Mouse (Mus musculus) brain, embryonic 14.5 days (tissue): ENCODE data around the gene Atg7.

Experiments used
- CTCF ChIP-seq: fragments of 200-500 bp; IDR thresholded peaks from 2 replicates; pipeline ENCODE4 v1.5.1; 2012; ENCODE audit warnings: inconsistent platforms, mild to moderate bottlenecking, moderate library complexity, borderline replicate concordance; ENCODE audit not compliant: insufficient read depth, insufficient read length; ENCODE audit errors: extremely low read depth
- POLR2A ChIP-seq: fragments of 200-500 bp; IDR thresholded peaks from 2 replicates; pipeline ENCODE4 v1.6.1; 2012; ENCODE audit warnings: mild to moderate bottlenecking, inconsistent platforms, borderline replicate concordance; ENCODE audit not compliant: poor library complexity, insufficient read depth, insufficient read length, severe bottlenecking; ENCODE audit errors: extremely low read depth

DNA sequence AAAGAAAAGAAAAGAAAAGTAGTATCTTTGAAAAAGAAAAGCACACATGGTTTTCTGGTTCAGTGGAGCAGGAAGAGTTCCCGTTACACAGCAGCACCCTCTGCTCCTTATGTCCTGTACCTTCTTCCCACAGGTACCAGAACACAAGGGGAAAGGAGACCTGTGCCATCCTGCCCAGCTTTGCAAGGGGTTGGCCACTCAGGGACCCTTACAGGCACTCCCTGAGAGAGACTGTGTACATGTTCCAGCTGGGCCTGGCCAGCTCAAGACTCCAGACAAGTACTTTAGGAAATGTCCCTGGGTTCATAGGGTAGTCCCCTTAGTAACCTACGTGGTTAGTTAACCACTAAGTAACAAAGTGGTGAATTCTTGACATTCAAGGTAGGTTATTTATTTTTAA is 100.9 kb downstream of the Atg7 start:
- TF ChIP-seq POLR2A (no peak), CTCF (no peak)
